Mouse (Mus musculus) E14TG2a.4 (cell line): Measurements from ENCODE around the gene 1700011L22Rik.

Source experiments
- H3K27me3 ChIP-seq: 2 replicates; pipeline ENCODE4 v1.6.1; 2014; ENCODE audit warnings: low read length, control low read depth; ENCODE audit not compliant: insufficient read depth
- H3K36me3 ChIP-seq: 2 replicates; pipeline ENCODE4 v1.6.1; 2014; ENCODE audit warnings: low read length, control low read depth; ENCODE audit not compliant: insufficient read depth
- H3K4me1 ChIP-seq: replicated peaks from 2 replicates; pipeline ENCODE4 v1.6.1; 2014; ENCODE audit warnings: low read depth, low read length, control low read depth
- H3K4me3 ChIP-seq: replicated peaks from 2 replicates; pipeline ENCODE4 v1.5.1; 2014; ENCODE audit warnings: mild to moderate bottlenecking, low read length
- H3K9me3 ChIP-seq: 2 replicates; pipeline ENCODE4 v1.6.1; 2014; ENCODE audit warnings: low read length, control low read depth
- CTCF ChIP-seq: conservative IDR thresholded peaks from 2 replicates; pipeline ENCODE4 v1.5.1; 2014; ENCODE audit warnings: low read length
- NANOG ChIP-seq: IDR thresholded peaks from 2 replicates; pipeline ENCODE4 v1.6.1; 2014; ENCODE audit warnings: borderline replicate concordance, low read length, mixed read lengths
- POU5F1 ChIP-seq: IDR thresholded peaks from 2 replicates; pipeline ENCODE4 v1.6.1; 2014; ENCODE audit warnings: low read length, borderline replicate concordance

Gene 1700011L22Rik

DNA sequence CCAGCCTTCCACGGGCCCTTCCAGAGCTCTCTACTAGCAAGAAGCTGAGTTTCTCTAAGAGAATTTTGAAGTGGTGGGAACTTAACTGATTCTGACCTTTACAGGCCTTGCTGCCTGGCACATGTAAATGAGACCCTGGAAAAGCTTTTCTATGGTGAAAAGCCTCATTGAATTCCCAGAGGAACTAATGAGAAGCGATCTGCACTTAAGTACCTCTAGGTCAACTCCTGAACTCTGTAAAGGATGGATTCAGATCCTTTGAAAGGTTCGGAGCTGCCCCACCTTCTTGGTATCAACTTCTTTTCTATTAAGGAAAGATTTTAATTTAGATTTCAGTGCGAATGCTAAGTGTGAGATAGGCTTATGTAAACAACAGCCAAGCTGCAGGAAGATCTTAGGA is 72.4 kb downstream of the 1700011L22Rik start:
- H3K4me3 ChIP-seq = no peak overlapping the region
- peaks cover 24% of the 10 kb centered on the region for H3K36me3 ChIP-seq
- no peaks in the 10 kb centered on the region for H3K9me3 ChIP-seq
- TF ChIP-seq NANOG (peak; percentile 69; the same call in 1 of the 2 replicates), CTCF (no peak), POU5F1 (no peak)
- H3K4me1 ChIP-seq = peaks cover 39% of the 10 kb centered on the region
- no peaks in the 10 kb centered on the region for H3K27me3 ChIP-seq

DNA sequence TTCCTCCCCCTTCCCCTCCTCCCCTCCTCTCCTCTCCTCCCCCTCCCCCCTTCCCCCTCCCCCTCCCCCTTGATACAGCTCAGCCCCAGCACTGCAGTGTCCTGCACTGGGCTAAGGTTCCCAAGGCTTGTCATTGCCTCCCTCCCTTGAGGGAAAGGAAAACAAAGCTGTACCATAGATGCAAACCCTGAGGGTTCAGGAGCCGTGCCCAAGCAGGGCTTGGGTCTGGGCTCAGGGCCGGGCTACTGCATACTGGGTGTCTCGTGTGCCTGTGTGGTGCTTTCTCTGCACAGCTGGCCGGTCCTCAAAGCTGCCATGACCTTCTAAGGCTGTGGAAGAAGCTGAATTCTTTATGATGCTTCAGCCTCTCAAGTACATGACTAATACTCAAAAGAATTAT is 74.8 kb downstream of the 1700011L22Rik start:
- no peak for TF ChIP-seq POU5F1
- no peak for TF ChIP-seq CTCF
- TF ChIP-seq NANOG = no peak
- no peak overlapping the region for H3K4me3 ChIP-seq
- peaks cover 36% of the 10 kb centered on the region for H3K4me1 ChIP-seq
- H3K27me3 ChIP-seq = no peaks in the 10 kb centered on the region
- H3K9me3 ChIP-seq = no peaks in the 10 kb centered on the region
- peaks cover 11% of the 10 kb centered on the region; the same call in 1 of the 2 replicates for H3K36me3 ChIP-seq

DNA sequence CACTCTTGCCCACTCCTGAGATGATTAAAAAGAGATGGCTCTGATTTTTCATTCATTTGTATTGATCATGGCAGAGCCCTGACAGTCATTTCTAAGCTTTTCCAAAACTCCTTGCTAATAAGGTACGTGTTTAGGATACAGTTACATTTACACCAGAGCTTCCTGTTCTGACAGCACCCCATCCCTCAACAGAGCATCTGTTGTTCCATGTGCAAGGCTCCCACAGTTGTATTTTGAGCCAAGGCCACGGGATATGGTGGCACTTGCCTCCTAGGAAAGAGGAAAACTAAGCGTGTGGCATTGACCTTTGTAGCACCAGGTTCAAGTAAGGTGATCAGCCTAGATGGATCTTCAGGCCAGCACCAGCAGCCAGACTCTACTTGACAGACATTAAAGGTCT is 83.1 kb downstream of the 1700011L22Rik start:
- Histone ChIP-seq H3K27me3 (no peaks in the 10 kb centered on the region), H3K4me3 (no peak overlapping the region), H3K9me3 (no peaks in the 10 kb centered on the region), H3K36me3 (peaks cover 14% of the 10 kb centered on the region; the same call in 1 of the 2 replicates), H3K4me1 (no peaks in the 10 kb centered on the region)
- TF ChIP-seq CTCF (no peak), POU5F1 (no peak), NANOG (no peak)

DNA sequence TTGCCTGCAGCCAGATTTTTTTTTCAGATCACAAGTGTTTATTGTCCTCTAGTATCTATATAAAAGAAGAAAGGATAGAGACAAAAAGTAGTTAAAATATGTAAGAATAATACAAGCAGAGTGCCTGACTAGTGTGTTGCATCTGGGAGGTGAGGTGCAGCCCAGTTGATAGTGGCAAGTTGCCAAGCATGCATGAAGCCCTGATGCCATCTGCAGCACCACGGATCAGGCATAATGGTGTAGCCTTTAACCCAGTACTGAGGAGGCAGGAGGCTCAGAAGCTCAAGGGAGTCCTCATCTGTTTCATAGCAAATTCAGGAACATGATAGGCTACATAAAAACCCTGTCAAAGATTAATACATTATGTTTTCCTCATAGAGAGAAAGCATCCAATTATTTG is 84.0 kb downstream of the 1700011L22Rik start:
- no peaks in the 10 kb centered on the region for H3K4me1 ChIP-seq
- peaks cover 11% of the 10 kb centered on the region; the same call in 1 of the 2 replicates for H3K36me3 ChIP-seq
- H3K9me3 ChIP-seq = no peaks in the 10 kb centered on the region
- no peaks in the 10 kb centered on the region for H3K27me3 ChIP-seq
- TF ChIP-seq NANOG (no peak), POU5F1 (no peak), CTCF (no peak)
- no peak overlapping the region for H3K4me3 ChIP-seq

DNA sequence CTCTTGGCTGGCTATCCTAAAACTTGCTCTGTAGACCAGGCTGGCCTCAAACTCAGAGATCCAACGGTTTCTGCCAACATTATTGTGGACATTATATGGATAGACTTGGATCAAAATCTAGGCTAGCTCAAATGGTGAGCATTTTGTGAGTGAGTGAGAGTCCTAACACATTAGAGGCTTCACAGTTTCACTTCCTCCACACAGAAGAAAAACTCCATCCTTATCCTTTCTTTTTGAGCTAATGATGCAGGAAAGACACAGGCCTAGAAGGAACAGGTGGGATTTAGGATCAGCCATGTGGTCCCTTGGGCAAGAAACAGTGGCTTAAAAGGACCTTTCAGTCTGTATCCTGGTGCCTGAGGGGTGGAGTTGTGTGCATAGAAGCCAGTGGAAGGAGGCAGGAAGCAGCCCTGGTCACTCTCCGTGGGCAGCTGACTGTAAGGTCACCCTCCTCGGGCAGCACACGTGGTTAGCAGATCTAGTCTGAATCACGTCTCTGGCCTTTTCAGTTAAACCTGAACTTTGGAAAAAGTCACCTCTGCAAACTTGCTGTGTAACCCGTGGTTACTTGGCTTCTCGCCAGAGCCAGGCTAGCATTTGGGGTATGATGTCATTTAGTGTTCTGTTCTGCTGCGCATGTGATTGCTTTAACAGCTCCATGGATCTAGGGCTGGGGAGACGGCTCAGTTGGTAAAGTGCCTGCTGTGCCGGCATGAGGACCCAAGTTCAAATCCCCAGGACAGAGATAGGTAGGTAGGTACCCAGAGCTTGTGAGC is 85.6 kb downstream of the 1700011L22Rik start:
- H3K36me3 ChIP-seq = peaks cover 20% of the 10 kb centered on the region; the same call in 1 of the 2 replicates
- peaks cover 13% of the 10 kb centered on the region for H3K4me1 ChIP-seq
- no peaks in the 10 kb centered on the region for H3K9me3 ChIP-seq
- H3K4me3 ChIP-seq = no peak overlapping the region
- TF ChIP-seq NANOG (no peak), CTCF (no peak), POU5F1 (no peak)
- no peaks in the 10 kb centered on the region for H3K27me3 ChIP-seq

DNA sequence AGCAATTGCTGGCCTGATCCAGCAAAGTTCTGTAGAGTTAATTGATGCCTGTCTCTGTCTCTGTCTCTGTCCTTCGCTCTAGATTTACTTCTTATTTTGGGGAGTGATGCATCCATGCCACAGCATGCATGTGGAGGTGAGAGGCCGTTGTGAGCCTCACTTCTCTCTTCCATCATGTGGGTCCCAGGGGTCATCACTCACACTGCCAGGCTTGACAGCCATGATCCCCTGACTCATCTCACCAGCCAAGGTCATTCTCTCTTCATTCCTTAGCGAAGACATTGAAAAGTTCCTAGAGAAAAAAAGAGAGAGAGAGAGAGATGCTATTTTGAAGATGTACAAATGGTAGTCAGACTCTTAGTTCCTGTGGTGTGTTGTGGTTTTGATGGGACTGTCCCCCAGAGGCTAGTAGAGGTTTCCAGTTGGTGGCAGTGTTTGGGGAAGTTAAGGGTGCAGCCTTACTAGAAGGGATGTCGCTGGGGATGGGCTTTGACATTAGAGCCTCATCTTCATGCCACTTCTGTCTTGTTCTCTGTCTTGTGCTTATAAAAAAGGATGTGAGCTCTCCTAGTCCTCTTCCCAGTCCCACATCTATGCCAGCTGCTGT is 87.1 kb downstream of the 1700011L22Rik start:
- Histone ChIP-seq H3K27me3 (no peaks in the 10 kb centered on the region), H3K36me3 (peaks cover 31% of the 10 kb centered on the region), H3K4me3 (no peak overlapping the region), H3K4me1 (peaks cover 18% of the 10 kb centered on the region), H3K9me3 (no peaks in the 10 kb centered on the region)
- TF ChIP-seq NANOG = no peak
- TF ChIP-seq POU5F1 = no peak
- TF ChIP-seq CTCF = no peak
